Mouse (Mus musculus) heart, embryonic 12.5 days (tissue): Measurements from ENCODE around the gene Myh9. TPM values are rescaled to one million over a fixed set of nuclear protein-coding genes. Genes with fewer than 3 reads are reported as not detected.

ENCODE experiments used
- ATAC-seq: fragments of 200-750 bp; cut with Nextera tagmentation; 2 replicates; pipeline ENCODE4 v1.8.0; 2017; ENCODE audit warnings: moderate TSS enrichment, moderate library complexity; ENCODE audit not compliant: insufficient number of reproducible peaks, low FRiP score
- H3K27ac ChIP-seq: fragments of 300-500 bp; sonication (generic); 2 replicates; pipeline ENCODE4 v1.5.1; 2016; ENCODE audit warnings: mild to moderate bottlenecking, moderate library complexity; ENCODE audit not compliant: poor library complexity, severe bottlenecking
- H3K27me3 ChIP-seq: fragments of 300-500 bp; sonication (generic); replicated peaks from 2 replicates; pipeline ENCODE4 v1.6.1; 2016; ENCODE audit warnings: mild to moderate bottlenecking, moderate library complexity
- H3K36me3 ChIP-seq: fragments of 300-500 bp; sonication (generic); 2 replicates; pipeline ENCODE4 v1.6.1; 2016; ENCODE audit warnings: mild to moderate bottlenecking, moderate library complexity
- H3K4me1 ChIP-seq: fragments of 300-500 bp; sonication (generic); replicated peaks from 2 replicates; pipeline ENCODE4 v1.6.1; 2016; ENCODE audit warnings: mild to moderate bottlenecking
- H3K4me2 ChIP-seq: fragments of 300-500 bp; sonication (generic); 2 replicates; pipeline ENCODE4 v1.6.1; 2016; ENCODE audit warnings: mild to moderate bottlenecking, moderate library complexity
- H3K4me3 ChIP-seq: fragments of 300-500 bp; sonication (generic); 2 replicates; pipeline ENCODE4 v1.5.1; 2016; ENCODE audit warnings: mild to moderate bottlenecking
- H3K9ac ChIP-seq: fragments of 300-500 bp; sonication (generic); 2 replicates; pipeline ENCODE4 v1.6.1; 2016; ENCODE audit warnings: mild to moderate bottlenecking, moderate library complexity
- H3K9me3 ChIP-seq: fragments of 300-500 bp; sonication (generic); replicated peaks from 2 replicates; pipeline ENCODE4 v1.6.1; 2016; ENCODE audit warnings: mild to moderate bottlenecking, moderate library complexity
- WGBS: fragments of 180-500 bp; shearing (Covaris S2); methylation state at CpG from one replicate; pipeline ENCODE4 v1.1.7; 2016; 5-methylcytosine and 5-hydroxymethylcytosine counted together
- polyA plus RNA-seq: library from polyadenylated mRNA; unstranded; fragments of >200 nt; fragmentation: Nextera tagmentation; extraction: Ambion mirVana; gene quantifications from 2 replicates; pipeline ENCODE4 v1.2.1, GENCODE M21; 2016

The Myh9 gene
- polyA plus RNA-seq, 1 experiment from 2014 or later = 42.0 TPM

DNA sequence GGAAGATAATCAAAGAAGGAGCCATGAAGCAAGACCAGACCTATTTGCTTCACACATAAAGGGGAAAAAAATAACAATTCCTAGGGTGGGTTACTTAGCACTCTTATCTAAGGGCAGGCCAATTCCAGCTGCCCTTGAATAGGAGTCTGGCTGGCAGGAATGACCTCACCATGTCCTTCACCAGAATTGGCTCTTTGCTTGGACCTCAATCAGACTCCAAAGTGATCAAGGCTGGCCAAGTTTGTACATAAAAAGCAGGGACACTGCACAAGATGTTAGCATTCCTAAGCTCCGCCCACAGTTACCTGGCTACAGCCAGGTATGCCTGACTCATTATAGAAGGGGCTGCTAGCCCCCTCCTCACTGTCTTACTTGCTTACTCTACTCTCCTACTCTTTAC is 16.6 kb downstream of the Myh9 start:
- H3K27me3 ChIP-seq = no peaks in the 10 kb centered on the region
- no peak overlapping the region for H3K9ac ChIP-seq
- no peak overlapping the region for H3K4me3 ChIP-seq
- peaks cover 86% of the 10 kb centered on the region for H3K4me1 ChIP-seq
- no peak overlapping the region for H3K4me2 ChIP-seq
- 84% methylated on average over 1 of the region's 1 CpGs for WGBS
- H3K9me3 ChIP-seq = no peaks in the 10 kb centered on the region
- ATAC-seq = no peak
- H3K27ac ChIP-seq = peak overlapping the region; percentile 58
- peaks cover 11% of the 10 kb centered on the region for H3K36me3 ChIP-seq

DNA sequence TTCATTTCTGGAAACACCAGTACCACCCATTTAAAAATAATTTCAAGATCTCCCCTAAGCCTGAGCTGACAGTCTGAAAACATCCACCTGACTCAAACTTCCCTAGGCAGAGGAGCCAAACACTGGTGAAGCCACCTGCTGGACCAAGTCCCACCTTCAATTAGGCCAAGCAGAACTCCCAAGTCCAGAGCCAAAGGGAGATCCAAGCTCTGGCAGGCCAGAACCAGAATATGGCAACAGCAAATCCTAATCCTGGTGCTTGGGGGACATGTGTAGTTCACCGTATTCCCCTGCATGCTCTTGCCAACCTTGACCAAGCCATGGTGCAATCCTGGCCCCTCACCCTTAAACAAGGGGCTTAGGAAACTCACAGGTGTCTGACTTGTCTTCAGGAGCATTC is 17.7 kb downstream of the Myh9 start:
- Histone ChIP-seq H3K27ac (peak overlapping the region; percentile 37), H3K4me2 (no peak overlapping the region), H3K36me3 (peaks cover 9% of the 10 kb centered on the region), H3K4me3 (no peak overlapping the region), H3K27me3 (no peaks in the 10 kb centered on the region), H3K4me1 (peaks cover 93% of the 10 kb centered on the region), H3K9me3 (no peaks in the 10 kb centered on the region), H3K9ac (no peak overlapping the region)
- 97% methylated on average over 1 of the region's 1 CpGs for WGBS
- ATAC-seq = no peak

- peaks cover 4% of the 10 kb centered on the region for H3K36me3 ChIP-seq
Measured at GRCm38 (mm10) chr15:77823634-77824033, 18.3 kb downstream of the Myh9 start.

GRCm38 (mm10) chr15:77823196-77823595 is 18.8 kb downstream of the Myh9 start:
- Histone ChIP-seq H3K4me3 (no peak overlapping the region), H3K27ac (peak overlapping the region; percentile 94), H3K36me3 (peaks cover under 1% of the 10 kb centered on the region; the same call in 1 of the 2 replicates), H3K9me3 (no peaks in the 10 kb centered on the region), H3K4me2 (no peak overlapping the region), H3K27me3 (no peaks in the 10 kb centered on the region), H3K9ac (0 out of 2 replicates have a peak overlapping the region, but pooled peaks have one; percentile 34), H3K4me1 (peaks cover 96% of the 10 kb centered on the region)
- 36% methylated on average over 6 of the region's 6 CpGs for WGBS
- ATAC-seq = no peak

More at GRCm38 (mm10) chr15:77823634-77824033, 18.3 kb downstream of the Myh9 start:
- Histone ChIP-seq H3K4me2 (no peak overlapping the region), H3K4me3 (no peak overlapping the region), H3K4me1 (peaks cover 96% of the 10 kb centered on the region), H3K9ac (no peak overlapping the region), H3K9me3 (no peaks in the 10 kb centered on the region), H3K27me3 (no peaks in the 10 kb centered on the region), H3K27ac (peak overlapping the region; percentile 94)
- 46% methylated on average over 3 of the region's 3 CpGs for WGBS
- ATAC-seq = no peak

- H3K36me3 ChIP-seq = no peaks in the 10 kb centered on the region
- no peak overlapping the region for H3K4me3 ChIP-seq
- H3K4me1 ChIP-seq = peaks cover 96% of the 10 kb centered on the region
- 33% methylated on average over 2 of the region's 2 CpGs for WGBS
- H3K9me3 ChIP-seq = no peaks in the 10 kb centered on the region
- H3K9ac ChIP-seq = 0 out of 2 replicates have a peak overlapping the region, but pooled peaks have one; percentile 14
- H3K4me2 ChIP-seq = 0 out of 2 replicates have a peak overlapping the region, but pooled peaks have one; percentile 0
- no peak for ATAC-seq
- no peaks in the 10 kb centered on the region for H3K27me3 ChIP-seq
- peak overlapping the region; percentile 94 for H3K27ac ChIP-seq
Measured at GRCm38 (mm10) chr15:77822671-77823070, 19.3 kb downstream of the Myh9 start.

DNA sequence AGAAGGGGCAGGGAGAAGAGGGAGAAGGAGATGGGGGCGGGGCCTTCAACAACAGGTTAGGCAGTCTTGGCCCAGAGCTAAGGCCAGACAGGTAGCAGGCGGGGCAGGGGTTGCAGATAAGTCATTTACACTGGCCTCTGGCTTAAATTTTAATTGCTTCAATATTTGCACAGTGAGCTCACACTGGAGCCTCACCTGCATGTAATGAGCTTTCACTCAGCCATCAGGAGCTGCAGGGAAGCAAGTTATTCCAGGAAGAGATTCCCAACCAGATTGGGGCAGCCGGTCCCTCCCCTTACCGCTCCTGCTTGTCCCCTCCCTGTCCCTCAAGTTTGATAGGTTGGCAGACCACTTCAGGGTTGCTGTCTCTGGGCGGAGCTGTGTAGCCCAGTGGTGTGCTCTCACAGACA is 19.9 kb downstream of the Myh9 start:
- Histone ChIP-seq H3K4me2 (0 out of 2 replicates have a peak overlapping the region, but pooled peaks have one; percentile 25), H3K9me3 (no peaks in the 10 kb centered on the region), H3K36me3 (no peaks in the 10 kb centered on the region), H3K9ac (peak overlapping the region; percentile 14; the same call in 1 of the 2 replicates), H3K4me3 (no peak overlapping the region), H3K4me1 (peaks cover 96% of the 10 kb centered on the region), H3K27me3 (no peaks in the 10 kb centered on the region), H3K27ac (peak overlapping the region; percentile 94)
- ATAC-seq = no peak
- 42% methylated on average over 5 of the region's 5 CpGs for WGBS

- no peaks in the 10 kb centered on the region for H3K9me3 ChIP-seq
- no peaks in the 10 kb centered on the region for H3K27me3 ChIP-seq
- H3K36me3 ChIP-seq = no peaks in the 10 kb centered on the region
- peak overlapping the region; percentile 25; the same call in 1 of the 2 replicates for H3K4me2 ChIP-seq
- peaks cover 98% of the 10 kb centered on the region for H3K4me1 ChIP-seq
- WGBS = 33% methylated on average over 7 of the region's 7 CpGs
- H3K27ac ChIP-seq = peak overlapping the region; percentile 94
- H3K9ac ChIP-seq = peak overlapping the region; percentile 58
- no peak for ATAC-seq
- H3K4me3 ChIP-seq = no peak overlapping the region
Measured at GRCm38 (mm10) chr15:77821424-77821823, 20.6 kb downstream of the Myh9 start.

DNA sequence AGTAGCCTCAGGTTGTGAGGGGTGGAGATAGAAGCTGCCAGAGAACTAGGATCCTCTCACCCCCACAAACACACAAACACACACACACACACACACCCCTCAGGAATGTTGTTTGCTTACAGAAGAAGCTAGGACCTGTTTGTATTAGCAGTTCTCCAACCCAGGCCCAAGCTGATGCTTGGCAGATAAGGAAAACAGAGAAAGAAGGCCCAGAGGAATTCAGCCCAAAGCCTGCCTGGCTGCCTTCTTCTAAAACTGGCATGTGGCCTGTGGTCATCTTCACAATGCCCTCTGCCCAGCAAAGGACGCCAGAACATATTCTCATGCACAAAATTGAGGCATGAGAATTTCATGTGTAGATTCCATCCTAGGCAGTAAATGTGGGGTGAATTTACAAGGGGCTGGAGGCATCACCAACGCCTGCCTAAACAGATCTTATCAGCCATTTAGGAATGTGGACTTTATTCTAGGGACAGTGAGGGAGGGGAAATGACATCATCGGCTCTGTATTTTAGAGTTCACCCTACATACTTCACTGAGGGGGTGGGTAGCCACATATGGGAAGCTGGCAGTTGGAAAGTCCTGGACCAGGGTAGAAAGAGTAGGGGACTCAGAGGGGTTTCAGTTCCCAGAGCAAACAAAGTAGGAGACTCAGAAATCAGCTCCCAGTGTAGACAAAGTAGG is 21.4 kb downstream of the Myh9 start:
- Histone ChIP-seq H3K9me3 (no peaks in the 10 kb centered on the region), H3K27ac (peak overlapping the region; percentile 94), H3K9ac (peak overlapping the region; percentile 58), H3K4me2 (peak overlapping the region; percentile 25), H3K4me3 (no peak overlapping the region), H3K27me3 (no peaks in the 10 kb centered on the region), H3K36me3 (no peaks in the 10 kb centered on the region), H3K4me1 (peaks cover 98% of the 10 kb centered on the region)
- WGBS = 12% methylated on average over 3 of the region's 3 CpGs
- no peak for ATAC-seq

GRCm38 (mm10) chr15:77819894-77820387 is 22.0 kb downstream of the Myh9 start:
- whole genome bisulfite sequencing = 55% methylated on average over 10 of the region's 10 CpGs
- Histone ChIP-seq H3K36me3 (no peaks in the 10 kb centered on the region), H3K27me3 (no peaks in the 10 kb centered on the region), H3K9ac (no peak overlapping the region; the same call in 1 of the 2 replicates), H3K4me3 (no peak overlapping the region), H3K9me3 (no peaks in the 10 kb centered on the region), H3K27ac (peak overlapping the region; percentile 94), H3K4me1 (peaks cover 98% of the 10 kb centered on the region), H3K4me2 (no peak overlapping the region)
- ATAC-seq = no peak

- Histone ChIP-seq H3K4me3 (no peak overlapping the region), H3K4me1 (peaks cover 100% of the 10 kb centered on the region), H3K36me3 (no peaks in the 10 kb centered on the region), H3K4me2 (no peak overlapping the region), H3K27ac (0 out of 2 replicates have a peak overlapping the region, but pooled peaks have one; percentile 3), H3K9ac (no peak overlapping the region), H3K9me3 (no peaks in the 10 kb centered on the region), H3K27me3 (no peaks in the 10 kb centered on the region)
- 74% methylated on average over 15 of the region's 15 CpGs for WGBS
- no peak for ATAC-seq
Measured at GRCm38 (mm10) chr15:77818556-77819158, 23.3 kb downstream of the Myh9 start.

- 64% methylated on average over 7 of the region's 7 CpGs for WGBS
Measured at GRCm38 (mm10) chr15:77817417-77817816, 24.6 kb downstream of the Myh9 start.

More at GRCm38 (mm10) chr15:77817417-77817816, 24.6 kb downstream of the Myh9 start:
- peaks cover 7% of the 10 kb centered on the region for H3K36me3 ChIP-seq
- no peak overlapping the region for H3K4me3 ChIP-seq
- peak overlapping the region; percentile 30; the same call in 1 of the 2 replicates for H3K9ac ChIP-seq
- peak overlapping the region; percentile 63 for H3K27ac ChIP-seq
- H3K9me3 ChIP-seq = no peaks in the 10 kb centered on the region
- no peak overlapping the region for H3K4me2 ChIP-seq
- H3K27me3 ChIP-seq = no peaks in the 10 kb centered on the region
- no peak for ATAC-seq
- H3K4me1 ChIP-seq = peaks cover 100% of the 10 kb centered on the region
